Mouse (Mus musculus) lung, embryonic 14.5 days (tissue): Measurements from ENCODE around the gene Serpina3i. TPM values are rescaled to one million over a fixed set of nuclear protein-coding genes. Genes with fewer than 3 reads are reported as not detected.

ENCODE experiments used
- ATAC-seq: fragments of 200-750 bp; cut with Nextera tagmentation; 2 replicates; pipeline ENCODE4 v1.8.0; 2017; ENCODE audit warnings: mild to moderate bottlenecking, moderate TSS enrichment, moderate library complexity; ENCODE audit not compliant: insufficient read depth
- DNase-seq: peaks from one replicate; pipeline ENCODE4 v3.0.0-alpha.2; 2015
- H3K27ac ChIP-seq: fragments of 300-500 bp; sonication (generic); 2 replicates; pipeline ENCODE4 v1.5.1; 2014; ENCODE audit warnings: low read depth, mild to moderate bottlenecking, moderate library complexity
- H3K27me3 ChIP-seq: fragments of 300-500 bp; sonication (generic); 2 replicates; pipeline ENCODE4 v1.6.1; 2014; ENCODE audit warnings: low read length, control low read depth; ENCODE audit not compliant: insufficient read depth
- H3K36me3 ChIP-seq: fragments of 300-500 bp; sonication (generic); 2 replicates; pipeline ENCODE4 v1.6.1; 2014; ENCODE audit warnings: control low read depth; ENCODE audit not compliant: insufficient read depth
- H3K4me1 ChIP-seq: fragments of 300-500 bp; sonication (generic); 2 replicates; pipeline ENCODE4 v1.6.1; 2014; ENCODE audit warnings: antibody characterized with exemption, control low read depth; ENCODE audit not compliant: insufficient read depth
- H3K4me2 ChIP-seq: fragments of 300-500 bp; sonication (generic); 2 replicates; pipeline ENCODE4 v1.6.1; 2014; ENCODE audit warnings: mild to moderate bottlenecking
- H3K4me3 ChIP-seq: fragments of 300-500 bp; sonication (generic); 2 replicates; pipeline ENCODE4 v1.5.1; 2014; ENCODE audit warnings: low read depth, low read length
- H3K9ac ChIP-seq: fragments of 300-500 bp; sonication (generic); 2 replicates; pipeline ENCODE4 v1.6.1; 2014
- H3K9me3 ChIP-seq: fragments of 300-500 bp; sonication (generic); 2 replicates; pipeline ENCODE4 v1.6.1; 2016; ENCODE audit warnings: low read depth, low read length, control low read depth
- CTCF ChIP-seq: IDR thresholded peaks from 2 replicates; pipeline ENCODE4 v1.5.1; 2016; ENCODE audit warnings: antibody characterized with exemption, low read depth
- WGBS: fragments of 180-500 bp; shearing (Covaris S2); extraction: QIAGEN DNeasy Blood & Tissue Kit; methylation state at CpG from one replicate; pipeline ENCODE4 v1.1.7; 2014; 5-methylcytosine and 5-hydroxymethylcytosine counted together
- polyA plus RNA-seq: library from polyadenylated mRNA; unstranded; fragments of >200 nt; fragmentation: Nextera tagmentation; extraction: Ambion mirVana; gene quantifications from 2 replicates; pipeline ENCODE4 v1.2.1, GENCODE M21; 2014

Serpina3i gene
- polyA plus RNA-seq, 1 experiment from 2014 or later, result not detected

GRCm38 (mm10) chr12:104261041-104261440 lies 1.9 kb upstream of the Serpina3i start:
- Histone ChIP-seq H3K4me2 (no peak overlapping the region), H3K9ac (no peak overlapping the region), H3K27ac (no peak overlapping the region), H3K4me3 (no peak overlapping the region), H3K9me3 (no peaks in the 10 kb centered on the region), H3K27me3 (no peaks in the 10 kb centered on the region), H3K36me3 (no peaks in the 10 kb centered on the region), H3K4me1 (no peaks in the 10 kb centered on the region)
- ATAC-seq (no peak), DNase-seq (no peak)
- 42% methylated on average over 3 of the region's 3 CpGs for WGBS
- TF ChIP-seq CTCF, result no peak

- H3K36me3 ChIP-seq, result no peaks in the 10 kb centered on the region
- H3K9ac ChIP-seq, result no peak overlapping the region
- DNase-seq (no peak), ATAC-seq (no peak)
- no peaks in the 10 kb centered on the region for H3K4me1 ChIP-seq
- TF ChIP-seq CTCF, result no peak
- no peaks in the 10 kb centered on the region for H3K27me3 ChIP-seq
- no peak overlapping the region for H3K4me2 ChIP-seq
- H3K4me3 ChIP-seq, result no peak overlapping the region
- no peak overlapping the region for H3K27ac ChIP-seq
- 67% methylated on average over 3 of the region's 3 CpGs for WGBS
- H3K9me3 ChIP-seq, result no peaks in the 10 kb centered on the region
Observed at GRCm38 (mm10) chr12:104266374-104266773, 3.5 kb downstream of the Serpina3i start.

- peak; percentile 44 for DNase-seq
- Histone ChIP-seq H3K27me3 (no peaks in the 10 kb centered on the region), H3K9me3 (no peaks in the 10 kb centered on the region), H3K27ac (no peak overlapping the region), H3K4me3 (no peak overlapping the region), H3K4me2 (no peak overlapping the region), H3K36me3 (no peaks in the 10 kb centered on the region), H3K9ac (no peak overlapping the region), H3K4me1 (no peaks in the 10 kb centered on the region)
- WGBS, result 82% methylated on average over 18 of the region's 18 CpGs
- no peak for ATAC-seq
- no peak for TF ChIP-seq CTCF
Observed at GRCm38 (mm10) chr12:104278216-104279055, 15.5 kb downstream of the Serpina3i start.

DNA sequence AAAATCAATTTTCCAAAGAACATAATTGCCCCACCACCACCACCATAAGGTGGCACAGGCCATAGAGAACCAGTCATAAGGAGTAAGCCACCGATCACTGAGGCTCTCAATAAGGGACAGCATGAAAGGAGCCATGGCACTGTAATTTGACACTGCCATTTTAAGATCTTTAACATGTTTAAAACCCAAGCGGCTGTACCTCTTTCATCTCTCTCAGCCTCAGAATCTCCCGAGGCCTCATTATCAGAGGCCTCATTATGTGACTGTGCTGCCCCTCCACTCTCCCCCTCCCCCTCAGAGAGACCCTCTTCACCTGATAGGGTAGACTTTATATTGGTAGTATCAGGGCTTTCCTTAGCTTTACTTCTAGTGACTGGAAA lies 16.1 kb downstream of the Serpina3i start:
- Histone ChIP-seq H3K4me1 (no peaks in the 10 kb centered on the region), H3K9me3 (no peaks in the 10 kb centered on the region), H3K9ac (no peak overlapping the region), H3K36me3 (no peaks in the 10 kb centered on the region), H3K4me3 (no peak overlapping the region), H3K4me2 (no peak overlapping the region), H3K27me3 (no peaks in the 10 kb centered on the region), H3K27ac (no peak overlapping the region)
- DNase-seq, result no peak
- 16% methylated on average over 3 of the region's 3 CpGs for WGBS
- no peak for TF ChIP-seq CTCF
- ATAC-seq, result no peak

DNA sequence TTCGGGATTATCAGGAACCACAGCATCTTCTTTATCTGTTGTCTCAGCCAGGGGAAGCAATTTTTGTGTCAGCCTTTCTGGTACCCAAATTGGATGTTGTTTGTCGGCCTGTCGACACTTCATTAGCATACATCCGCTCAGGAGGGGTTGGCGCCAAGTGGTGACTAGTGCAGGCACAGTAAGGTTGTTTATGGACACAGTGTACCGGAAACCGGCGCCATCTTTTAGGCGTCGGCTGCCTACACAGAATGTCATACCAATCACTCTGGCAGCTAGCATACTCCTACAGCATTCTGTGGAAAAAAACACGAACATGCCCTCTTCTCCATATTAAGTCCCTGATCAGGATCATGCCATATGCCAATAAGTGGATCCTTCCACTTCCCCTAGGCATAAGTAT lies 20.5 kb downstream of the Serpina3i start:
- no peak overlapping the region for H3K27ac ChIP-seq
- no peak for TF ChIP-seq CTCF
- H3K27me3 ChIP-seq, result no peaks in the 10 kb centered on the region
- WGBS, result 85% methylated on average over 11 of the region's 11 CpGs
- H3K36me3 ChIP-seq, result no peaks in the 10 kb centered on the region
- no peak overlapping the region for H3K4me2 ChIP-seq
- no peaks in the 10 kb centered on the region; the same call in 1 of the 2 replicates for H3K9me3 ChIP-seq
- no peak for DNase-seq
- no peaks in the 10 kb centered on the region for H3K4me1 ChIP-seq
- H3K9ac ChIP-seq, result no peak overlapping the region
- H3K4me3 ChIP-seq, result no peak overlapping the region
- no peak for ATAC-seq

DNA sequence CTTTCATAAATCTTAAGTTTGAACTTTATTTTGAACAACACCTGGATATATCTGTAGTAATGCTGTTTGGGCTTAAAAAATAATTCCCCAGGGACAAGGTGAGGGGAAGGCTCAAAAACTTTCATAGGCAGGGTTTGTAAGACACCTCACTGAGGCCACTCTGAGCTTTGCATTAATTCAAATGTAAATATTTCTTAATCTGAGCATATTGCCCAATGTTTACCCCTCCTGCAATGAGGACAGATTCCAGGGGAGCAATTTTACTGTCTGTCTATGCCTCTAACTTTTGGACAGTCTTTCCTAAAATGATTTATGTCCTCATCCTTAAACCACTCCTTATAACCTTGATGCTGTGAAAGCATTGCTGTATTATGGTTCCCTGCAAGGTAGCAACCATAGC lies 25.4 kb downstream of the Serpina3i start:
- H3K4me3 ChIP-seq, result no peak overlapping the region
- TF ChIP-seq CTCF, result no peak
- no peaks in the 10 kb centered on the region for H3K27me3 ChIP-seq
- no peaks in the 10 kb centered on the region for H3K36me3 ChIP-seq
- no peaks in the 10 kb centered on the region for H3K4me1 ChIP-seq
- ATAC-seq, result no peak
- no peak overlapping the region for H3K9ac ChIP-seq
- no peak for DNase-seq
- no peaks in the 10 kb centered on the region; the same call in 1 of the 2 replicates for H3K9me3 ChIP-seq
- H3K27ac ChIP-seq, result no peak overlapping the region
- no peak overlapping the region for H3K4me2 ChIP-seq

DNA sequence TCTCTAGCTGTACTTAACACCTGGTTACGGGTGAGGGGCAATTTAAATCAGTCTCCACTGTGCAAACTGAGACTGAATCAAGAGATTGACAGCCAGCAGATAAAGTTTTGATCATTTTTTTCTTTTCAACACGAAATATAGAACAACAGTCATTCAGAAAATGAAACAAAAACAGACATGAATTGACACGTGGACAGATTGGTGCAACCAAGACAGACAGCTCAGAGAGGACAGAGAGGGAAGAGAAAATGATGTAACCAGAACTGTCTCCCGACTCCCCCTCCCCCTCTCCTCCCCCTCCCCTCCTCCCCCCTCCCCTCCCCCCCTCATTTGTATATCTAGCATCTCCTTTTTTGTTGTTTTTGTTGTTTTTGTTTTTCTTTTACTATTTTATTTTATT lies 26.9 kb downstream of the Serpina3i start:
- H3K4me2 ChIP-seq, result no peak overlapping the region
- 32% methylated on average over 4 of the region's 4 CpGs for WGBS
- DNase-seq (no peak), ATAC-seq (no peak)
- H3K9ac ChIP-seq, result no peak overlapping the region
- H3K4me3 ChIP-seq, result no peak overlapping the region
- no peaks in the 10 kb centered on the region; the same call in 1 of the 2 replicates for H3K9me3 ChIP-seq
- TF ChIP-seq CTCF, result no peak
- H3K27me3 ChIP-seq, result no peaks in the 10 kb centered on the region
- H3K27ac ChIP-seq, result no peak overlapping the region
- no peaks in the 10 kb centered on the region for H3K36me3 ChIP-seq
- H3K4me1 ChIP-seq, result no peaks in the 10 kb centered on the region
